Mouse (Mus musculus) lung, postnatal 0 days (tissue): ENCODE data around the gene Tamm41.

Experiments used
- CTCF ChIP-seq: IDR thresholded peaks from 2 replicates; pipeline ENCODE4 v1.5.1; 2016; ENCODE audit warnings: antibody characterized with exemption, mild to moderate bottlenecking
- EP300 ChIP-seq: IDR thresholded peaks from 2 replicates; pipeline ENCODE4 v1.6.1; 2016; ENCODE audit warnings: antibody characterized with exemption, mild to moderate bottlenecking, control low read depth

DNA sequence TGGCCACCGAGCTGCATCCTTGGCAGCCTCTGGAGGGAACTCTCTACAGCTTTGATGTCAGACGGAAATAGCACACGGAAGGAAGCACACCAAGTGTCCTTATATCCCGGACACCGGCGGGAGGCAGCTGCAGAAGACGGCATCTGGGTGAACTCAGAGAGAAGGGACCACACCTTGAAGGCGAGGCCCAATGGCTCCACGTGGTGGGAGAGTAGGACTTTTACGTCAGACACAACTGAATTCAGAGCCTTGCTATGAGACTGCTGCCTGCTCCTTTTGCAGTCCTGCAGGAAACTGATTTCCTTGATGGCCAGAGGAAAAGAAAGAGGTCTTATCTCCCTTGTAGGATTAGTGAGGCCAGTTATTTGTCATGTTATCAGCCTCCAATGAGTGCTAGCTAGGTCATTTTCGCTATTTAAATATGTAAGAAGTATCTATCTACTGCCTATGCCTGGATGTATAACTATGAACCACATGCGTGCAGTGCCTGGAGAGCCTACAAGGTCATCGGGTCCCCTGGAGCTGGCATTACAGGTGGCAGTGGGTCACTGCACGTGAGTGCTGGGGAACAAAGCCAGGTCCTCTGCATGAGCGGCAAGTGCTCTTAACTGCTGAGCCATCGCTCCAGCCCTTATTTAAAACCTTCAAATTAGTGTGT is 39.2 kb downstream of the Tamm41 start:
- TF ChIP-seq CTCF (no peak), EP300 (no peak)
